Mouse (Mus musculus) right cerebral cortex, postnatal 4 days (tissue): ENCODE measurements around the gene Ntn1.

Source experiments
- DNase-seq: peaks from one replicate; pipeline ENCODE4 v3.0.0-alpha.2; 2022

Ntn1 gene

GRCm38 (mm10) chr11:68210714-68211113 lies 189.9 kb downstream of the Ntn1 start:
- DNase-seq: no peak

DNA sequence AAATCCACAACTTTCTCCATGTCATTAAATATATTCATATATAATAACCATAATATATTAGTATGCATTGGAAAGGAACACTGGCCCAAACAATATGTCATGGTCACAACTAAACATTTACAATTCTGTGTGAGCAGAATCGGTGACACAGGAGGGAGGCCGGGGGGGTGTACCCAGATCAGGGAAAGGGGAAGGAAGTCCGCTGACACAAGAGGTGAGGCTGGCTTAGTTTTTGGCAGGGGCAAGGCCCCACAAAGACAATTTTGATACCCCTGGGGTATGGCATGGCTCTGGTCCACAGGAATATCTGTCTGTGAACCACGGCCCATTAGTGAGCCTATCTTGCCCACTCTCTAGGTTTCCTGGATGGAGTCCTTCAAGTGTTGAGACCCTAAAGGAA lies 191.1 kb downstream of the Ntn1 start:
- DNase-seq: no peak

DNA sequence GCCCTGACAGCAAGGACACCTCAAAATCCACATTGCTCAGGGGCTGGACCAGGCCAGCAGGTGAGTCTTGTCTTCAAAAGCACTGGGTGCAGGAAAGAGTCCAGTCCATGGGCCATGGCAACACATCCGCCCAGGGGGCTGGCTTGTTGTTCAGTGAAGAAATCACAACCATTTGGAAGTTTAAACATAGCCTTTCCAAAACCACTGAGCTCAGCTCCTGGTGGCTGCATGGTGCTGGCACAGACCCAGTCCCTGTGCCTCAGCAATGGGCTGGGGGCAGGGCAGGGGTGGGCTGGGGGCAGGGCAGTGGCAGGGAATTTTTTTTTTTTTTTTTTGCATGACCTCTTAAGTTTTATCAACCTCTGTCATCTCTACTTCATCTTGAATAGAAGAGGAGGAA lies 192.0 kb downstream of the Ntn1 start:
- no peak for DNase-seq

- no peak for DNase-seq
Measured at GRCm38 (mm10) chr11:68208023-68208422, 192.6 kb downstream of the Ntn1 start.

DNA sequence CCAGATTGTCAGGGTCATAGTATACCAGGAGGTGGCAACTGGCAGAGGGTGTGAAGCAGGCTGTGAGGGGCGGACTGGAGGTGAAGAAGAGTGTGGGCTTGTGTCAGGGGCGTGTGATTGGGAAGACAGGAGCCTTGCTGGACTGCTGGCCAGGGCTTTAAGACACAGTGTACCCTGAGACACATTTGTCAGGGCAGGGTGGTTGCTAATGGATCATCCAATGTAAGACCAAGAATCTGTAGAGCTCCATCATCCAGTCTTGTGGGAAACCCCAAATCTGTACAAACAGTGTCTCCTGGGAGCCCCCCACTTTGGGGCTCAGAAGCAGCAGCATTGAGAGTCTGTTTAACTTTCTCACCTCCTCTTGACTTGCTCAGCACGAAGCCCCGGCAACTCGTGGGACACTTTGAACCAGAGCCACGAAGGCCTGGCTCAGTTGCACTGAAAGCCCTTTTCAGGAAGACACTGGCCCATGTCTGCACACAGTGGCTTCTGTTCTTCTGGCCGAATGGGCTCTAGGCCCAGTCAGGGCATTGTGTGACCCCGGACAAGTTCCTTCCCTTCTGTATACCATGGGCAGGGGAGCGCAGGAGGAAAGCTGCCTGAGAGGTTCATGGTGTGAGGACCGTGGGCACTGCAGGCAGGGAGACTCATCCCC lies 194.9 kb downstream of the Ntn1 start:
- peak; percentile 38 for DNase-seq

GRCm38 (mm10) chr11:68204407-68204806 lies 196.2 kb downstream of the Ntn1 start:
- no peak for DNase-seq

GRCm38 (mm10) chr11:68203658-68204315 lies 196.8 kb downstream of the Ntn1 start:
- DNase-seq: no peak

GRCm38 (mm10) chr11:68202561-68202960 lies 198.1 kb downstream of the Ntn1 start:
- no peak for DNase-seq

GRCm38 (mm10) chr11:68201811-68202459 lies 198.7 kb downstream of the Ntn1 start:
- DNase-seq: no peak

DNA sequence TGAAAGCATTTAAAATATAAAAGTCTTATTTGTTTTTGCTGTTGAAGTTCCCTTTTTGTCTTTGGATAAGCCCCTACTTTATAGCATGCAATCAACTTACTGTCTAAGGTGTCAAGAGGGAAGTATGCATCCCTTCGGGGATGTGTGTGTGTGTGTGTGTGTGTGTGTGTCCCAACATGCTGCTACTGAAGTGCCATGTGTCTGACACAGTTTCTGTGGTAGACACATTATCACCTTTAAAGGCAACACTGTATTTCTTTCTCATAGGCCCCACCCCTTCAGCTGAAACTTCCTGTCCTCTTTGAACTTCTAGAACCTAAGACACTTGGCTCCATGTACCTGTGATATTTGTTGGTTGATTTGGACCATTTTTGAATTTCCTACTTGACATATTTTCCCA lies 199.6 kb downstream of the Ntn1 start:
- no peak for DNase-seq

DNA sequence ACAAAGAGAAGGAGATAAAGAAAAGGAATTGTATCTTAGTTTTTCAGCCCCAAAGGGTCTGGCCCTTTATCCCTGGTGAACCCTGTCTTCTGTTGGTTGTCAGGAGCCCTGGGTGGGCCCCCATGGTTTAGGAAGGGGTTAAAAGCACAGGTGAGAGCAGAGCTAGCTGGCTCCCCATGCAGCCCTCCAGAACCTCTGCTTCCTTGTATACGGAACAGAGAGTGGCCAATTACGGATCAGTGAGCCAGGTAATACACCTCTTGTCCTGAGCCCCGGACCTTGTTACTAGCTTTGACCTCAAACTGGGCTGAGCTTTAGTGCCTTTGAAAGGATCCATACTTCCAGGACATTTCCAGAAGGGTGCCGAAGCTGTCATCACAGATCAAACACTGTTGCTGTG lies 200.1 kb downstream of the Ntn1 start:
- DNase-seq: no peak

GRCm38 (mm10) chr11:68199801-68200423 lies 200.7 kb downstream of the Ntn1 start:
- no peak for DNase-seq

DNA sequence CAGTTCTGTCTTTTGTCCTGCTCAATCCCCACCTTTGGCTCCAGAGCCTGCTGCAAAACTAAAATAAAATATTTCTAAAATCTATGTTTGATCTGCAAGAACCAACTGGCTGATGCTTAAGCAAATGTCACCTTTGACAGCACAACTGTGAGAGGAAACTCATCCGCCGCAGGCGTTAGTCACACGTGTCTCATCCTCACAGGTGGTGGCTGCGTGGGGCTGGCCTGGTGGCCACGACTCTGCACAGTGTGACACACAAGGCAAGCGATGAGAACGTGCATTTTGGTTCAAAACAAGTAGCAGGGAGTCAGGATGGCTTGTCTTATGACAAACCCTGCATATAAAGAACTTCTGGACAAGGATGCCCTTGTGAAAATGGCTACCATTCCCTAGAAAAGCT lies 201.5 kb downstream of the Ntn1 start:
- DNase-seq: no peak

DNA sequence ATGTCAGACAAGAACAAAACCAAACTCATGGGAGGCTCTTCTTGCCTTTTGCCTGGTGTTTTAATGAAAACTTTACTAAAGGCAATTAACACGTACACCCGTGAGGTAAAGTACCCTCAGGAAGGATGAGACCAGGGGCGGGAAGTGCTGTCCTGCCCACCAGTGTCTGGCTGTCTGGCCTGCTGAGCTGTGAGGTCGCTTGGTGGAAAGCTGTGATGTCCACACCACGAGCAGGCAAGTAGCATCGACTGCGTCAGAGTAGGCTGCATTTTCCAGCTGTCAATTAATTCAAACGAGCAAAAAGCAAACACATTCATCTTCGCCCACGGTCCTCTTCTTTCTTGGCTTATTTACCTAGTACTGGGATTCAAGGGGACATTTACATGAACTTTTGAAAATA lies 201.9 kb downstream of the Ntn1 start:
- DNase-seq: no peak

DNA sequence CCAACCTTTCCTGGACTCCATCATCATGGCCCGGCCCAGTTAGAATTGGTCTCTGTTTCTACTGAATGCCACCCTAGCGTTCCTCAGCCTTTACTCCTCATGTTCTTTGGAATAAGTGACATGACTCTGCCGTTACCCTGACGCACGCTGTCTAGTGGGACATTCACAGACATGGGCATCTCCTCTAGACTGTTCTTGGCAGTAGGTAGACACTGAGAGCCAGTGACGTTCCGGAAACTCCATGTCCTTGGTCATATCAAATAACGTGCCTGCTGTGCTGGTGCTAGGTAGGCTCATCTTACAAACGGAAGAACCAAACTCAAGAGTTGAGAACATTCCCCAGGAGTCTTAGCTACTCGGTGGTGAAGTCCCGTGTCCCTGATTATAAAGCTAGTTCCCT lies 203.2 kb downstream of the Ntn1 start:
- DNase-seq: no peak

GRCm38 (mm10) chr11:68196566-68196965 lies 204.1 kb downstream of the Ntn1 start:
- no peak for DNase-seq

DNA sequence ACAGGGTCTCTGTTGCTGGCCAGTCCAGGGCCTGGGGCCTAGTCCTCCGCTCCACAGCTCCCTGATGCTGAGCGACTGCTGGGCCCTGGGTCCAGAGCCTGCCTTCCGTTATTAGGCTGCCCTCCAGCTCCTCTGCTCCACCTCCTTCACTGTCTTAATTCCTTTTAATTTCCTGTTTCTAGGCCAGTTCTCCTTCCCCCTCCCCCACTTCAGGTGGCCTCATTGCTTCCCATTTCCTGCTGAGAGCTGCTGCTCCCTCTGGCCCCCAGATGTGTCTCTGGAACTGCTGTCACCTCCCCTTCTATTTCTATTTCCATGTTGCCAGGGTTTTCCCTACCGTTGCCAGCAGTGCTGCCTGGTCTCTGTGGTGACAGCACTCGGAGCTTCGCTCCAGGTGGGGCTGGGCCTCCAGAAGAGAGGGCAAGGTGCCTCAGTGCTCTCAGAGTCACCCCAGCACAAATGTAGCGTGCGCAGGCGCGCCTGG lies 204.9 kb downstream of the Ntn1 start:
- DNase-seq: no peak

GRCm38 (mm10) chr11:68195168-68195567 lies 205.5 kb downstream of the Ntn1 start:
- DNase-seq: no peak

DNA sequence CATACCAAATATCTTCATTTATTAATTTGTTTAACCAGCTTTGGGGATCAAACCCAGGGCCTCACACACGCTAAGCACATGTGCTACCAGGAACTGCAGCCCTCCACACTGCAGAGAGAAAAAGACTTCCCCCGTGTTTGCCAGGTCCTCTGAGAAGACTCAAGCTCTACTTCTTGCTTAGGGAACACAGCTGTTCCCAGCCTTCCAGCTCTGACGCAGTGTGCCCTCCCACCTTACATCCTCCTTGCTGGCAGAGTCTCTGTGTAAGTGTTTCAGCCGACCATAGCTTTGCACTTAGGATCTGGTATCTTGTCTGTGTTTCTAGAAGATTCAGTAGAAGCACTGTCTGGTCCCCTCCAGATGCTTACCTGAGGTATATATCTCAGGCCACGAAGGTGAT lies 209.8 kb downstream of the Ntn1 start:
- no peak for DNase-seq

DNA sequence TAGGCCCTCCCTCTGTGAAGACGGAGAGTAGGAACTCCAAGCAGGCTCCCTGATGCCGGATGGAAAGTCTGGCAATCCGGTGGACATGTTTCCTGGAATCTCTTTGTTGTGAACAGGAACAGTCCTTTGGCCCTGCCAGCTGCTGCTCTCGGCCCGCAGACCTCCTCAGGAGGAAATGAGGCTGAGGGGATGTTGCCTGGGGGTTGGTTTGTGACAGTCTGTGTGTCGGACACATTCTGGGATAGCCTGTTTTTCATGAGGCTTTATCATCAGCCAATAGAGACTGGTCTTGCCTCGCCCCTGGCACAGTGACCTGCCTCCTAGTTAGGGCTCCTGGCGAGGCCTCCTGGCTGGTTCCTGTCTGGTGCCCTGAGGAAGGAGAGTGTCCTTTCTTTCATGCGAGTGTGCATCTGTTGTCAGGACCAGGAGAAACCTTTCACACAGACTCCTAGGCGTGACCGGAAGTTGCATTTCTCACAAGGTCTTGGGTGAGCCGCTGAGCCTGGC lies 211.9 kb downstream of the Ntn1 start:
- no peak for DNase-seq

GRCm38 (mm10) chr11:68187242-68187641 lies 213.4 kb downstream of the Ntn1 start:
- no peak for DNase-seq

GRCm38 (mm10) chr11:68185647-68186046 lies 215.0 kb downstream of the Ntn1 start:
- no peak for DNase-seq

DNA sequence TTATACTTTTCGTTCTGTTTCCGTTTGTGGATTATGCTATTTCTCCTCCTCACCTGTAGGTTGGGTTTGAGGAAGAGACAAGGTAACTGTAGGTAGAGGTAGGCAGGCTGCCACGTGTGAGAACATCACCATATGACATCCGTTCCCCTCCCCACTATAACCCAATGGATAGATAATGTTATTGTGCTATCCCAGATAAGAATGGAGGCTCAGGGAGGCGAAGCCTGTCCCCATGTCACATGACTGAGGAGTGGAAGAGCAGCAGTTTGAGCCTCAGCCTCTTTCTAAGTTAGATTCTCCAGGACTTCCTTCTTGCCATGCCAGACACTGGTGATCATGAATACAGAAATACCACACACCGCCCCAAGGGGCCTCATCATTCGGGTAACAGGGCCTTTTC lies 223.2 kb downstream of the Ntn1 start:
- no peak for DNase-seq

- DNase-seq: no peak
Measured at GRCm38 (mm10) chr11:68176550-68176949, 224.1 kb downstream of the Ntn1 start.
